Mouse (Mus musculus) neural tube, embryonic 10.5 days (tissue): ENCODE data around the gene Aldh1l1.

Experiments used
- DNase-seq: peaks from one replicate; pipeline ENCODE4 v3.0.0-alpha.2; 2017; ENCODE audit warnings: low spot score; ENCODE audit errors: extremely low spot score

Aldh1l1 gene

DNA sequence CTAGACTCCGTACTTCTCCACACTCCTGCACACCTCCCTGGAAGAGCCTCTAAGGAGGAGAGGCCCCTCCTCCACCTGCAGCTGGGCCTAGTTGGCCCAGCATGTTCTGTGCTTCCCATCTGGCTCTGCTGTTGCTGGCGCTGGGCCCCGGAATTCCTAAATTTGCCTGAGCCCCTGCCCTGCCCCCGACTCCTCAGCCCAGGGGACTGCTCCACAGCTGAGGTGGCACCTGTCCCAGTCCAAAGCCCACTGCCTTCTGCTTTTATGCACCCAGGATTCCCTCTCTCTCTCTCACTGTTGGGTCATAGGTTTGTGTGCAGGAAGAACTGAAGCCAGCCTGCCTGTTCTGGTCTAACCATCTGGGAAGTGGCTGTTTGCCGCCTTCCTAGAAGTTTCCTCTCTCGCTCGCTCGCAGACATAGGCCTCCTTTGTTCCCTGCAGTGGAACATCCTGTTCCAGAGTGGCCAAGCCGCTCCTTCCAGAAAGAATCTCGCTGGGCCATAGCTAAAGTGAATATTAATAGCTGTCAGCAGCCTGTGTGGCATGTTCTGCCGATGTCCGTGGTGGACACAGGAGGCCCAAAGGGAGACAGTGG, 15.2 kb upstream of the Aldh1l1 start:
- peak; percentile 23 for DNase-seq

DNA sequence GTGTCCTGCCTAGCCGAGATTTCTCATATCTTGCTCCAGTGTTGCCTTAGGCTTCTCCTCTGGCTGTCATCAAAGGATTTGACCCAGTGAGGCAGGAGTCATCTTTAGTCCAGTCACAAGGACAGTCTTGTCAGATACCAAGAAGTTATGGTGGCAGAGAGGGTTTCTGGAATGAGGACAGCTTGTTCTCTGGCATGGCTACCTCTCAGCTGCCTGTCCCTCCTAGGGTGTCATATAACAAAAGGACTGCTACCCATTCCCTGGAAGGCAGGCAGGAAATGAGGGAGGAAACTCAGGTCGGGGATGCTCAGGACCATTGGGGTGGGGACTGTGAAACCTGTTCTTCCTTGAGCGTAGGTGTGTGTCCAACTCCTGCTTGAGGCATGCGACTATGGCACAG, 14.1 kb upstream of the Aldh1l1 start:
- no peak for DNase-seq

GRCm38 (mm10) chr6:90472697-90473096, 13.5 kb upstream of the Aldh1l1 start:
- no peak for DNase-seq

- DNase-seq, result no peak
These were observed 12.4 kb upstream of the Aldh1l1 start for GRCm38 (mm10) chr6:90473630-90474360.

- no peak for DNase-seq
These were observed 11.9 kb upstream of the Aldh1l1 start for GRCm38 (mm10) chr6:90474361-90474750.

GRCm38 (mm10) chr6:90475176-90475853, 10.9 kb upstream of the Aldh1l1 start:
- no peak for DNase-seq

DNA sequence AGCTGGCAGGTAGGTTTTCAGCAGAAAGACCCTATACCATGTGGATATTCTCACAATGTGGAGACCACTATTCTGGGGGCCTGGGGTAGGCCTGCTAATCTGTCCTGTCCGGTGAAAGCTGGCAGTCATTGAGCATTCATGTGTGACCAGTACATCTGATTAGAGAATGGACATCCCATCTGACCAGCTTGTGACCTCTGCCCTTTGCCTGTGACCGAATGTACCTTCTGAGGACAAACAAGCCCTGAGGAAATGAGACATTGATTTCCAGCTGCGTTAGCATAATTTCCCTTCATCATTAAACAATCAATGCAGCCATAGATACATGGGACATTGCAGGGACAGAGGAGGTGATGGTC, 10.4 kb upstream of the Aldh1l1 start:
- DNase-seq, result no peak

- no peak for DNase-seq
These were observed 9.2 kb upstream of the Aldh1l1 start for GRCm38 (mm10) chr6:90476941-90477518.

GRCm38 (mm10) chr6:90484249-90484648, 2.0 kb upstream of the Aldh1l1 start:
- no peak for DNase-seq

- DNase-seq, result no peak
These were observed 1.4 kb upstream of the Aldh1l1 start for GRCm38 (mm10) chr6:90484876-90485275.

DNA sequence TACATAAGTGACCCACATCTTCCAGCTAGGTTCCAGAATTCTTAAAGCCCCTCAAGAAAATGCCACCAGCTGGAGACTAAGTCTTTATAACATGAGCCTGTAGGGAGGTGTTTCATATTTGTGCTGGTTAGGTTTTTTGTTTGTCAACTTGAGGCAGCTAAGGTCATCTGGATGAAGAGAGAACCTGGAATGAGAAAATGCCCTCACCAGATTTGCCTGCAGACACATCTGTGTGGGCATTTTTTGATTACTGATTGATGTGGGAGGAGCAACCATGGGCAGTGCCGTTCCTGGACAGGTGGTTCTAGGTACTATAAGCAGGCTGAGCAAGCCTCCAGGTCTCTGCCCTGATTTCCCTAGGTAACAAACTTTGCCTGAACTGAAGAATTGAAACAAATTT, 1.3 kb downstream of the Aldh1l1 start:
- DNase-seq, result no peak

GRCm38 (mm10) chr6:90489532-90489931, 3.3 kb downstream of the Aldh1l1 start:
- DNase-seq, result no peak

DNA sequence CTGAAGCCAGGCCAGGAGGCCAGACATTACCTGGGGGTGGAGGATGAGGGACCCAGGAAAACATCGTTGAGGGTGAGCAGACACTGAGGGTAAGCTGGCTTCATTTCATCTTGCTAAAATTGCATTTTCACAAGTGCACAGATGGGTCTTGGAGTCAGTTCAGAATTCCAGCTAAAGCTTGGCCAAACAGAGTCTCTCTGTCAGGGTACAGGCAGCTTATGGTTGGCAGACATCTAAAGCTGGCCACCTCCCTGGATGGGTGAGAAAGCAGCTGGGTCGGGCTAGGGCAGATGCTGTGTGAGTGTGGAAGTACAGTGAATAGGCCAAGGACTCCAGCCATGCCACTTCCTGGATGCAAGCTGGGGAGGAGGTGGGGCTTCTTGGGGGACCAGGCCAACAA, 4.7 kb downstream of the Aldh1l1 start:
- no peak for DNase-seq

DNA sequence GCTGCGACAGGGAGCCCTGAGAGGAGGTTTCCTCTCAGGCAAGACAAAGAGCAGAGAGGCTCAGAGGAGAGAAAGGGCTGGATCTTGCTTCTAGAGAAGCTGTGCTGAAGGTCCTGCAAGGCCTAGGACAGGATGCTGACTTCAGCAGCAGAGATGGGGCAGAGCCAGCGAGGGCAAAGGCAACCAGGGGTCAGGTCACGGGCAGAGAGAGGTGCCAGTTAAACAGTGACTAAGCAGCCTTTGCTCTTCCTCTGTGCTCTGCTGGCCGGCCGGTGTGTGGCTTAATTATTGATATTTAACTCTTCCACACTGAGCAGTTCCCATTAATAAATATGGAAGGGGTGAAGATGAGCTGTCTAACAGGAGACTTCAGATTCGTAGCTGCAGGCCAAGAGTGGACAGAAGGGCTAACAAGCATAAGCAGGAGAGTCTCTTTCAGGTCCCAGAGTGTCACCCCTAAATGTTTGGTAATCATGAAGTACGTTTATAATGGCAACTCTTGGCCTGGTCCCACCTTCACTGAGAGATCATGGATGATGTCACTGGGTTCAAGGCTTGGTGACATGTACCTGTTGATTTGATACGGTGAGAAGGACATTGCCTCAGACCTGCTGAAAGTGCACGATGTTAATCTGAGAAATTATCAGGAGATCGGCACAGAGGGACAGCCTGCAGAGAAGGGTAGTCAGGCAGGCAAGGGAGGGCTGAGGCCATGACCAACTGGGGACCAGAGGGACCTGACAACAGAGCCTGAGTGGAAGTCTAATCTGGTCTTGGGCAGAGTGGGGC, 5.9 kb downstream of the Aldh1l1 start:
- DNase-seq, result no peak

GRCm38 (mm10) chr6:90494155-90494554, 7.9 kb downstream of the Aldh1l1 start:
- DNase-seq, result no peak

DNA sequence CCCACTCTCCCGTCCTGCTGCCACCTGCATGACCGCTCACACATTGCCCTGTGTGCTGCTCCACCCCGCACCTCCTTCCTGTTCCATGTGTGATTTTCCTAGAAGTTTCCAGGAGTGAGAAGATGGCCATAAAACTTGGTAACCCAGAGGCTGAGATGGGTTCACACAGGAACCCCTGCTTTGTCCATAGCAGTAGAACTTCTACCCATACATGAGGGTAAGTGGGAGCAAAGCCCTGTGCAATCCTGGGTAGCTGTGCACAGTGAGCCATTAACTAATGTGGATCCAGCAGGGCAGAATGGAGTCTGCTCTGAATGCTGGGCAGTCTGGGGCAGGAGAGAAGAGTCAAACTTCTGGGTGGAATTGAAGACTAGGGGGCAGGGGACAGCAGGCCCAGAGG, 8.3 kb downstream of the Aldh1l1 start:
- no peak for DNase-seq

DNA sequence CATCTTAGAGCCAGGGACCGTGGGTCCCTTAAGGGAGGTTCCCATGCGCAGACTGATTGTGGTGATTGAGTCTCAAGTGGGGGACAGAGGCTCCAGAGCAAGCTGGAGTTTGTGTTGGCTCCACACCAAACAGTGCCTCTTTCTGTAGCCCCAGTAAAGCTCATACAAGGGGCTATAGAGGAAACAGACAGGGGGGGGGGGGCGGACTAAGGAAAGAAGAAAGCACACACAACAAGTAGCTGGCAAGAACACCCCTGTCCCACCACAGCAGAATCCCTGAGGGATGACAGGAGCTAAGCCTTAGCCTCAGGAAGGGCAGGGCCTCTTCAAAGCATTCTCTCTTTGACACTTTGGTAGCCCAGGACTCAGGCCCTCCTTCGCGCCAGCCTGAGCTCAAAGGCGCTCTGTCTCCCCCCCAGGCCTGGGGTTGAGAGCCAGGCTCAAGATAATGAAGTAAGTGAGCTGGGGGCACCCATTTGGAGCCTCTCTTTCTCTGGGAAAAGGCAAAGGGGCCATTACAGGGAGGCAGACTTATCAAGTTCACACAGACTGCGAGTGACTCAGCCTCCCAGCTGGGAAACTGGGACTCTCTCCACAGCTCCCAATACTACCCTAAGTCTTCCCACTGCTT, 9.2 kb downstream of the Aldh1l1 start:
- DNase-seq, result no peak

DNA sequence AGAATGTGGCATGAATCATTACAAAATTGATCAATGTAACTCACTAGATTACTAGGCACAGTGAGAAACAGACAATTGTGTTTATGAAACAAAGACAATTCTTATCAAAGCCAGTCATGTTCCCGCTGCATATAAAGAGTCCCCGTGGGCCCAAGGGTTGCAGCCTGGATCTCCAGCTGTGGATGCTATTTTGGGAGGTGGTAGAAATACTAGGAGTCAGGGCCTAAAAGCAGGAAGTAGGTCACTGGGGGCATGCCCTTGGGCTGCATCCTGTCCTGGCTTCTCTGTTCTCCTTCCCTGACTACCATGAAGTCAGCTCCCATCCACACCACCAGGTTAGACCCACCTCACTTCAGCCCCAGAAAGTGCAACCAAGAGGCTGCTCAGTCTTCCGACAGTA, 10.0 kb downstream of the Aldh1l1 start:
- DNase-seq, result no peak

GRCm38 (mm10) chr6:90499509-90499908, 13.3 kb downstream of the Aldh1l1 start:
- DNase-seq, result no peak

DNA sequence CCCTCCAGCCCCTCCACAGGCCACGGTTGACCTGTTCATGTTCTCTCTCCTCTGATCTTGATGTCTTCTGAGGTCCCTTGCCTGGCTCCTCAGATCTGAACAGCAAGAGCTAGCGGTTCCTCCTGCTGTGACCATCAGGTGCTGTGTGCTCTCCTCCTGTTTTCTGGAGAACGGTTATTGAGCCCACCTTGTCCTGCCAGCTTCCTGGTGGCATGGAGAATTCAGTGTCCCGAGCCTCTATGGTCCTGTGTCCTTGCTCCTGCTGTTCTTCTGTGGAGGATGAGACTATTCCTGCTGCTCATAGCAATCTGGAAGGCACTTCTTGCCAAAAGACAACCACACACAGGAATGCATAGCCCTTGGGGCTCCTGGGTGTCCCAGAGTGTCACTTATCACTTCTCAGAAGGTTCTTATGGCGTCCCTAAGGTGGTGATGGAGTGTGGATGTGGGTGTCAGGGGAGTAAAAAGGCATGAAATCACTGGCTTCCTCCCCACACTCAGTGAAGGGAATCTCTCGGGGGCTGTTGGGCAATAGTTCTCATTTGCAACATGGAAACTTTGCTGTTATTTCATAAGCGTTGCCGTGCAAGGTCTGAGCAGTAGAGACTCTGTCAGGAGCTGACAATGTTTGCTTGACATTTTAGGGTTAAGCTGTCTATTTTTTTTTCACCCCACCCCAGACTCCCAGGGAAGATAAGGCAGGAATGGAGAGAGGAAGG, 15.2 kb downstream of the Aldh1l1 start:
- DNase-seq, result no peak

GRCm38 (mm10) chr6:90505906-90506305, 19.7 kb downstream of the Aldh1l1 start:
- no peak for DNase-seq
